Mouse (Mus musculus) myocyte (in vitro differentiated cells): ENCODE data around the gene Ppfia3.

Experiments used
- E2F4 ChIP-seq: IDR thresholded peaks from one replicate; pipeline ENCODE4 v1.6.1; 2011; ENCODE audit warnings: mild to moderate bottlenecking, control low read depth, moderate library complexity; ENCODE audit not compliant: insufficient read depth
- POLR2A ChIP-seq: IDR thresholded peaks from one replicate; pipeline ENCODE4 v1.6.1; 2011; ENCODE audit warnings: low read depth, mild to moderate bottlenecking, control low read depth, moderate library complexity; ENCODE audit not compliant: insufficient read length
- POLR2AphosphoS2 ChIP-seq: IDR thresholded peaks from one replicate; pipeline ENCODE4 v1.6.1; 2011; ENCODE audit warnings: low read depth, control low read depth; ENCODE audit not compliant: insufficient read length
- REST ChIP-seq: IDR thresholded peaks from one replicate; pipeline ENCODE4 v1.6.1; 2011; ENCODE audit warnings: mild to moderate bottlenecking, control low read depth, moderate library complexity; ENCODE audit not compliant: insufficient read depth, insufficient read length
- TCF12 ChIP-seq: IDR thresholded peaks from one replicate; pipeline ENCODE4 v1.6.1; 2011; ENCODE audit warnings: mild to moderate bottlenecking, control low read depth; ENCODE audit not compliant: poor library complexity, insufficient read depth, severe bottlenecking
- USF1 ChIP-seq: IDR thresholded peaks from one replicate; pipeline ENCODE4 v1.6.1; 2011; ENCODE audit warnings: low read depth, mild to moderate bottlenecking, control low read depth, moderate library complexity

- no peak for TF ChIP-seq POLR2A
- no peak for TF ChIP-seq TCF12
- no peak for TF ChIP-seq USF1
- TF ChIP-seq REST = no peak
- no peak for TF ChIP-seq E2F4
- no peak for TF ChIP-seq POLR2AphosphoS2
Observed at GRCm38 (mm10) chr7:45322245-45322644, 44.6 kb downstream of the Ppfia3 start.
